8 mouse cellular contexts compared by ENCODE assay signal in the genomic region with DNA sequence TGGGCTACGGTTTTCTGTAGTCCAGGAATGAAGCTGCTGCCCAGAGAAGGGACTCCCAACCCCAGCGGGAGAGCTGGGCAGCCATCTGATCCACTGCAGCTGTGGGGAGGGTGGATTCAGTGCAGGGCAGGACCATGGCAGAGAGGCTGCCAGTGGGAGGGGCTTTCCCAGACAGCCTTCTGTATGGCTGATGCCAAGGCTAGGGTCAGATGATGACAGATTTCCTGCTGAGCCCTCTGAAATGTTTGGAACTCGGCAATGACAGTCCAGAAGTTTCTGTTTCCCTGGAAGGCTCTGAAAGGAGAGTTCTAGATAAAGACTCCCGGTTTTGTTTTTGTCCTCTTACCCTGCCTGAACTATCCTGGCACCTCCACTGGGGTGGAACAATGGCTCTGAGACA. TPM values are rescaled to one million over a fixed set of nuclear protein-coding genes. Genes with fewer than 3 reads are reported as not detected.
DNase-seq lines count a peak whose midpoint lies in the region; ATAC-seq and TF ChIP-seq lines count a peak whose summit lies in the region.

No protein-coding gene starts in this region.

- no peaks in the 10 kb centered on the region for H3K27me3 ChIP-seq in hindbrain, embryonic 12.5 days
- no peaks in the 10 kb centered on the region for H3K27me3 ChIP-seq in hindbrain, embryonic 14.5 days (ENCODE audit: control insufficient read depth, insufficient read depth, low read length)
- H3K27me3 ChIP-seq in hindbrain, embryonic 16.5 days (replicated peaks; ENCODE audit: control insufficient read depth, insufficient read depth, low read length) = no peaks in the 10 kb centered on the region
- 0 out of 2 replicates have a peak, but pooled peaks cover 2% of the 10 kb centered on the region for H3K27me3 ChIP-seq in liver, embryonic 12.5 days (replicated peaks)
- H3K27me3 ChIP-seq in stomach, postnatal 0 days (ENCODE audit: control insufficient read depth, insufficient read depth, low read length) = no peaks in the 10 kb centered on the region

- TF ChIP-seq EP300 in stomach, postnatal 0 days (optimal IDR thresholded peaks at IDR 0.05) = no peak

- no peak overlapping the region for H3K4me3 ChIP-seq in hindbrain, embryonic 12.5 days
- H3K4me3 ChIP-seq in hindbrain, embryonic 14.5 days (replicated peaks; ENCODE audit: low read length) = no peak overlapping the region
- H3K4me3 ChIP-seq in embryonic fibroblast, embryonic 13.5 days (ENCODE audit: insufficient read depth, low read length) = no peak overlapping the region
- H3K4me3 ChIP-seq in hindbrain, embryonic 16.5 days (ENCODE audit: low read length) = no peak overlapping the region
- H3K4me3 ChIP-seq in liver, embryonic 12.5 days = peak overlapping the region; percentile 41
- H3K4me3 ChIP-seq in stomach, postnatal 0 days (ENCODE audit: low read depth, low read length) = no peak overlapping the region

- peaks cover 31% of the 10 kb centered on the region for H3K36me3 ChIP-seq in hindbrain, embryonic 12.5 days
- peaks cover 26% of the 10 kb centered on the region for H3K36me3 ChIP-seq in hindbrain, embryonic 14.5 days (replicated peaks; ENCODE audit: control insufficient read depth, insufficient read depth)
- peaks cover 12% of the 10 kb centered on the region for H3K36me3 ChIP-seq in hindbrain, embryonic 16.5 days (ENCODE audit: control insufficient read depth, insufficient read depth, low read length)
- peaks cover 32% of the 10 kb centered on the region for H3K36me3 ChIP-seq in liver, embryonic 12.5 days
- H3K36me3 ChIP-seq in stomach, postnatal 0 days (ENCODE audit: control insufficient read depth, insufficient read depth, low read length) = no peaks in the 10 kb centered on the region; the same call in 1 of the 2 replicates

- ATAC-seq in hindbrain, embryonic 12.5 days (ENCODE audit: low FRiP score) = no peak
- ATAC-seq in hindbrain, embryonic 14.5 days (ENCODE audit: low FRiP score) = no peak
- peak; percentile 68; the same call in 1 of the 2 replicates for ATAC-seq in hindbrain, embryonic 16.5 days
- peak; percentile 58 for ATAC-seq in liver, embryonic 12.5 days
- ATAC-seq in stomach, postnatal 0 days (ENCODE audit: low FRiP score, low TSS enrichment) = peak; percentile 53; the same call in 1 of the 2 replicates

- WGBS in hindbrain, embryonic 12.5 days = 40% methylated on average over 4 of the region's 4 CpGs
- WGBS in hindbrain, embryonic 14.5 days = 45% methylated on average over 4 of the region's 4 CpGs
- WGBS in hindbrain, embryonic 16.5 days = 30% methylated on average over 4 of the region's 4 CpGs
- 28% methylated on average over 4 of the region's 4 CpGs for whole genome bisulfite sequencing in liver, embryonic 12.5 days (ENCODE audit: insufficient replicate concordance)
- WGBS in stomach, postnatal 0 days = 23% methylated on average over 4 of the region's 4 CpGs

- no peak overlapping the region for H3K9ac ChIP-seq in hindbrain, embryonic 12.5 days
- H3K9ac ChIP-seq in hindbrain, embryonic 14.5 days = no peak overlapping the region
- no peak overlapping the region for H3K9ac ChIP-seq in hindbrain, embryonic 16.5 days (ENCODE audit: low read depth, low read length)
- peak overlapping the region; percentile 68 for H3K9ac ChIP-seq in liver, embryonic 12.5 days
- no peak overlapping the region; the same call in 1 of the 2 replicates for H3K9ac ChIP-seq in stomach, postnatal 0 days (ENCODE audit: low read length)

- no peak for TF ChIP-seq CTCF in embryonic fibroblast, embryonic 13.5 days (IDR thresholded peaks at IDR 0.05; ENCODE audit: borderline replicate concordance, insufficient read depth, low read length)
- TF ChIP-seq CTCF in stomach, postnatal 0 days (IDR thresholded peaks at IDR 0.05; ENCODE audit: low read depth) = no peak

- DNase-seq in hindbrain, embryonic 14.5 days (ENCODE audit: low spot score) = no peak
- DNase-seq in R1 (ENCODE audit: low read depth, low spot score) = peak; percentile 89
- DNase-seq in stomach, postnatal 0 days (ENCODE audit: low spot score) = no peak
- no peak for DNase-seq in thymus, postnatal 25 days

- H3K9me3 ChIP-seq in hindbrain, embryonic 12.5 days (replicated peaks) = no peaks in the 10 kb centered on the region
- H3K9me3 ChIP-seq in hindbrain, embryonic 14.5 days (ENCODE audit: control insufficient read depth, low read length) = no peaks in the 10 kb centered on the region
- H3K9me3 ChIP-seq in hindbrain, embryonic 16.5 days (ENCODE audit: control insufficient read depth, low read length) = no peaks in the 10 kb centered on the region
- H3K9me3 ChIP-seq in liver, embryonic 12.5 days (replicated peaks) = peaks cover 7% of the 10 kb centered on the region
- no peaks in the 10 kb centered on the region for H3K9me3 ChIP-seq in stomach, postnatal 0 days (ENCODE audit: control insufficient read depth, low read length)

- H3K4me2 ChIP-seq in hindbrain, embryonic 12.5 days (replicated peaks) = no peak overlapping the region
- no peak overlapping the region for H3K4me2 ChIP-seq in hindbrain, embryonic 14.5 days (replicated peaks)
- H3K4me2 ChIP-seq in hindbrain, embryonic 16.5 days (ENCODE audit: low read length) = no peak overlapping the region
- peak overlapping the region; percentile 73 for H3K4me2 ChIP-seq in liver, embryonic 12.5 days
- H3K4me2 ChIP-seq in stomach, postnatal 0 days (replicated peaks; ENCODE audit: low read depth) = no peak overlapping the region

- peaks cover 21% of the 10 kb centered on the region for H3K4me1 ChIP-seq in hindbrain, embryonic 12.5 days
- H3K4me1 ChIP-seq in hindbrain, embryonic 14.5 days (replicated peaks; ENCODE audit: control insufficient read depth, insufficient read depth, low read length) = no peaks in the 10 kb centered on the region
- peaks cover 9% of the 10 kb centered on the region for H3K4me1 ChIP-seq in embryonic fibroblast, embryonic 13.5 days (ENCODE audit: control insufficient read depth, insufficient read depth, low read length)
- H3K4me1 ChIP-seq in hindbrain, embryonic 16.5 days (ENCODE audit: control insufficient read depth, insufficient read depth, low read depth, low read length) = peaks cover 8% of the 10 kb centered on the region; the same call in 1 of the 2 replicates
- H3K4me1 ChIP-seq in liver, embryonic 12.5 days = peaks cover 63% of the 10 kb centered on the region
- no peaks in the 10 kb centered on the region; the same call in none of the 2 replicates for H3K4me1 ChIP-seq in stomach, postnatal 0 days (replicated peaks; ENCODE audit: control insufficient read depth, insufficient read depth)

- H3K27ac ChIP-seq in hindbrain, embryonic 12.5 days = peak overlapping the region; percentile 4; the same call in 1 of the 2 replicates
- no peak overlapping the region for H3K27ac ChIP-seq in hindbrain, embryonic 14.5 days
- H3K27ac ChIP-seq in embryonic fibroblast, embryonic 13.5 days (ENCODE audit: insufficient read depth, low read length) = peak overlapping the region; percentile 10
- H3K27ac ChIP-seq in hindbrain, embryonic 16.5 days (ENCODE audit: low read depth, low read length) = no peak overlapping the region
- peak overlapping the region; percentile 95 for H3K27ac ChIP-seq in liver, embryonic 12.5 days
- H3K27ac ChIP-seq in stomach, postnatal 0 days (replicated peaks) = peak overlapping the region; percentile 56

- TF ChIP-seq POLR2A in embryonic fibroblast, embryonic 13.5 days (IDR thresholded peaks at IDR 0.05; ENCODE audit: low read depth, low read length) = no peak

RNA-seq across cellular contexts. Expression of a gene that starts 40.1 kb away (rescaled TPM):
- 159 TPM in 2 replicates for polyA plus RNA-seq in hindbrain, embryonic 12.5 days (2016; fragmentation: Nextera tagmentation; extraction: Ambion mirVana)
- 43.2 and 50.4 TPM in 2 replicates for polyA plus RNA-seq in hindbrain, embryonic 14.5 days (2014; fragmentation: Nextera tagmentation; extraction: Ambion mirVana)
- polyA plus RNA-seq in embryonic fibroblast, embryonic 13.5 days (2011; ENCODE audit: insufficient read length, low read depth, missing spikeins) = 223 and 251 TPM in 2 replicates
- polyA plus RNA-seq in hindbrain, embryonic 16.5 days (2015; fragmentation: Nextera tagmentation; extraction: Ambion mirVana) = 56.1 and 71.0 TPM in 2 replicates
- polyA plus RNA-seq in liver, embryonic 12.5 days (2016; fragmentation: Nextera tagmentation; extraction: Ambion mirVana) = 161 and 169 TPM in 2 replicates
- polyA plus RNA-seq in stomach, postnatal 0 days (2015; fragmentation: Nextera tagmentation; extraction: Ambion mirVana) = 69.2 and 73.6 TPM in 2 replicates

RNA-seq across cellular contexts. Expression of a gene that starts 40.4 kb away (rescaled TPM):
- 238 and 258 TPM in 2 replicates for polyA plus RNA-seq in hindbrain, embryonic 12.5 days (2016; fragmentation: Nextera tagmentation; extraction: Ambion mirVana)
- polyA plus RNA-seq in hindbrain, embryonic 14.5 days (2014; fragmentation: Nextera tagmentation; extraction: Ambion mirVana) = 137 and 146 TPM in 2 replicates
- 160 and 173 TPM in 2 replicates for polyA plus RNA-seq in embryonic fibroblast, embryonic 13.5 days (2011; ENCODE audit: insufficient read length, low read depth, missing spikeins)
- 151 and 163 TPM in 2 replicates for polyA plus RNA-seq in hindbrain, embryonic 16.5 days (2015; fragmentation: Nextera tagmentation; extraction: Ambion mirVana)
- polyA plus RNA-seq in liver, embryonic 12.5 days (2016; fragmentation: Nextera tagmentation; extraction: Ambion mirVana) = 170 and 173 TPM in 2 replicates
- 95.9 and 108 TPM in 2 replicates for polyA plus RNA-seq in stomach, postnatal 0 days (2015; fragmentation: Nextera tagmentation; extraction: Ambion mirVana)

Comparison
In these comparisons a context has a peak if more than half of its experiments do, and no peak if none do; other contexts are left out.
1. ATAC-seq: peak in hindbrain, embryonic 16.5 days (single experiment), liver, embryonic 12.5 days (single experiment) and stomach, postnatal 0 days (single experiment); none in hindbrain, embryonic 12.5 days (single experiment) and hindbrain, embryonic 14.5 days (single experiment).
2. H3K27ac ChIP-seq: peak in hindbrain, embryonic 12.5 days (single experiment), embryonic fibroblast, embryonic 13.5 days (single experiment), liver, embryonic 12.5 days (single experiment) and stomach, postnatal 0 days (single experiment); none in hindbrain, embryonic 14.5 days (single experiment) and hindbrain, embryonic 16.5 days (single experiment).